Mouse (Mus musculus) thymus, postnatal 10 days (tissue): ENCODE measurements around the gene Fastkd3.
"Not testable (repeated sequence)": the region's sequence is repeated elsewhere in the genome, so short reads cannot be mapped to it uniquely, and the experiment has no call there.

Experiments used
- DNase-seq, 2 experiments: peaks; one replicate each; pipeline ENCODE4 v3.0.0; 2021; ENCODE audit warnings: low spot score in 2 of 2

Gene Fastkd3

GRCm38 (mm10) chr13:68581747-68582516, at the start of gene Fastkd3, which contains the start of gene Mtrr:
Gene Fastkd3, plus strand, starts transcription at chr13:68582234.
Gene Mtrr, minus strand, starts transcription at chr13:68582149.
- peak; percentile 92 to 95 for DNase-seq

GRCm38 (mm10) chr13:68553391-68553790, 28.6 kb upstream of the Fastkd3 start:
- DNase-seq = not testable (repeated sequence)

GRCm38 (mm10) chr13:68568110-68568509, 13.9 kb upstream of the Fastkd3 start:
- no peak for DNase-seq

GRCm38 (mm10) chr13:68568548-68568947, 13.5 kb upstream of the Fastkd3 start:
- DNase-seq = no peak

GRCm38 (mm10) chr13:68569589-68570336, 12.3 kb upstream of the Fastkd3 start:
- peak in 1 of 2 experiments; percentile 37 for DNase-seq

- DNase-seq = no peak
These were observed 9.8 kb upstream of the Fastkd3 start for GRCm38 (mm10) chr13:68572247-68572646.

GRCm38 (mm10) chr13:68572966-68573913, 8.8 kb upstream of the Fastkd3 start:
- DNase-seq = no peak

- DNase-seq = no peak
These were observed 7.6 kb upstream of the Fastkd3 start for GRCm38 (mm10) chr13:68574398-68574797.

GRCm38 (mm10) chr13:68577945-68578344, 4.1 kb upstream of the Fastkd3 start:
- no peak for DNase-seq

GRCm38 (mm10) chr13:68581086-68581740, 821 bp upstream of the Fastkd3 start:
- no peak for DNase-seq

GRCm38 (mm10) chr13:68582517-68582780, 415 bp downstream of the Fastkd3 start:
- peak in 1 of 2 experiments; percentile 6 for DNase-seq

- no peak for DNase-seq
These were observed 1.9 kb downstream of the Fastkd3 start for GRCm38 (mm10) chr13:68583961-68584360.

GRCm38 (mm10) chr13:68585441-68585840, 3.4 kb downstream of the Fastkd3 start:
- DNase-seq = no peak

- no peak for DNase-seq
These were observed 6.3 kb downstream of the Fastkd3 start for GRCm38 (mm10) chr13:68588352-68588751.

GRCm38 (mm10) chr13:68593797-68594196, 11.8 kb downstream of the Fastkd3 start:
- DNase-seq = no peak

GRCm38 (mm10) chr13:68597199-68597598, 15.2 kb downstream of the Fastkd3 start, which contains the start of gene 1700001L19Rik:
Gene 1700001L19Rik, plus strand, starts transcription at chr13:68597421.
- DNase-seq = no peak

GRCm38 (mm10) chr13:68597667-68598066, 15.6 kb downstream of the Fastkd3 start:
- no peak for DNase-seq

GRCm38 (mm10) chr13:68598953-68599352, 16.9 kb downstream of the Fastkd3 start:
- no peak for DNase-seq

GRCm38 (mm10) chr13:68601184-68601583, 19.1 kb downstream of the Fastkd3 start:
- no peak for DNase-seq

- DNase-seq = no peak
These were observed 21.1 kb downstream of the Fastkd3 start for GRCm38 (mm10) chr13:68603085-68603484.

- no peak for DNase-seq
These were observed 23.7 kb downstream of the Fastkd3 start for GRCm38 (mm10) chr13:68605689-68606126.
